Mouse (Mus musculus): Measurements from ENCODE around the gene Troap.

GRCm38 (mm10) chr15:99082840-99083239 is 8.5 kb downstream of the Troap start:
- no peak for TF ChIP-seq CTCF (IDR thresholded peaks at IDR 0.05; ENCODE audit: control insufficient read depth, insufficient read depth, insufficient read length)
- no peak for TF ChIP-seq USF1 (IDR thresholded peaks at IDR 0.05; ENCODE audit: low read depth)

Data from C2C12 (cell line).